Mouse (Mus musculus): ENCODE data around the gene Pcyt1a. TPM values are rescaled to one million over a fixed set of nuclear protein-coding genes. Genes with fewer than 3 reads are reported as not detected.

Gene Pcyt1a
- total RNA-seq (2015) (50.2 and 58.1 TPM in 2 replicates), total RNA-seq (2017) (74.4 and 99.1 TPM in 2 replicates)

GRCm38 (mm10) chr16:32430474-32431046, at the start of gene Pcyt1a:
Pcyt1a (plus strand) TSS chr16:32430921.
- ATAC-seq (replicated peaks; ENCODE audit: poor library complexity) = peak; percentile 86

DNA sequence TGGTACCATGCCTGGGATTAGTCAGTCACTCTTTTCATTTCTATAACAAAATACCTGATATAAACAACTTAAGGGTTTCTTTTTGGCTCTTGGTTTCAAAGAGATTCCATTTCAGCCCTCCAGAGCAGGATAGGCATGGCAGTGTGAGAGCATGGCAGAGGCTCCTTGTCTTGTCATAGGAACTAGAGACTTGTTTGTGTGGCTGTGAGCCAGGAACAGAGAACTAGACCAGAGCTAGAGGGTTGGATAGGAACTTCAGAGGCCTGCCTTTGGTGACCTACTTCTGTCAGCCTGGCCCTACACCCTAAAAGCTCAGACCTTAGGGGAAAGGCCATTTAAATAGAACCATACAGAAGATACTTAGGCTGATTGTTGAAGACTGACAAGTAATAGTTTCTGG, 47.8 kb upstream of the Pcyt1a start:
- no peak for ATAC-seq (replicated peaks; ENCODE audit: poor library complexity)

DNA sequence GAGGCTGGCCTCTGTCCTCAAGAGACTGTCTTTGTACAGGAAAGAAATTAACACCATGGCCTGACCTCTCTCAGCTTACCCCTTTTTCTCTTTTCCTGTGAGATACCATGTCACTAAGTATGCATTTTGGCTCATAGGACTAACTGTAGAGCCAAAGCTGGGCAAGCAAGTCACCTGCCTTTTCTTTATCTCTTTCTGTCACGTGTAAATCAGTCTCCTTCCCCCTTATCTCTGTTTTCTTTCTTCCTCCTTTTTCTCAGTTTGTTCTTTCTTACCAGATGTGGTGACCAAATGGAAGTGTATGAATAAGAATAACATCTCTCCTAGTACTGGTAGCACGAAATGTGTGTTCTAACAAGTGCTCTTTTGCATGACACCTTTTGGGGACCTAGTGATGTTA, 45.8 kb upstream of the Pcyt1a start:
- no peak for ATAC-seq (replicated peaks; ENCODE audit: poor library complexity)

- no peak for ATAC-seq (replicated peaks; ENCODE audit: poor library complexity)
Observed at GRCm38 (mm10) chr16:32386826-32387225, 43.9 kb upstream of the Pcyt1a start.

DNA sequence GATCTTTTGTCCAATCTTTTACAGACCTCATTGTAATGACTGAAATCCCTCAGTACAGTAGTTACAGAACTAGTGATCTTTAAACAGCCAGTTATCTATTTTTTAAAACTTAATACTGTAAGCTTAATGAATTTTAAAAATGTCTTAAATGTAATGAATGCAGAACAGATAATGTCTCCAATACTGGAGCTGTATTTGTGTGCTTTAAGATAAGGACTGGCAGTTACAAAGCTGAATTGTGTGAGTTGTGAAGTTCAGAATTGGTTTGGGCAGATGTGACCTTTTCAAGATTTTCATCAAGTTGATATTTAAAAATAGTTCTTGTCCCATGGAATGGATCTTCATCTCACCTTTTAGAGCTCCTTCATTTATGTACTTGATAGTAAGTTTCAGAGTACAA, 41.7 kb upstream of the Pcyt1a start:
- ATAC-seq (replicated peaks; ENCODE audit: poor library complexity) = peak; percentile 61

- no peak for ATAC-seq (replicated peaks; ENCODE audit: poor library complexity)
Observed at GRCm38 (mm10) chr16:32389841-32390240, 40.9 kb upstream of the Pcyt1a start.

GRCm38 (mm10) chr16:32390882-32391281, 39.8 kb upstream of the Pcyt1a start:
- ATAC-seq (replicated peaks; ENCODE audit: poor library complexity) = 0 out of 2 replicates have a peak, but pooled peaks have one; percentile 38

DNA sequence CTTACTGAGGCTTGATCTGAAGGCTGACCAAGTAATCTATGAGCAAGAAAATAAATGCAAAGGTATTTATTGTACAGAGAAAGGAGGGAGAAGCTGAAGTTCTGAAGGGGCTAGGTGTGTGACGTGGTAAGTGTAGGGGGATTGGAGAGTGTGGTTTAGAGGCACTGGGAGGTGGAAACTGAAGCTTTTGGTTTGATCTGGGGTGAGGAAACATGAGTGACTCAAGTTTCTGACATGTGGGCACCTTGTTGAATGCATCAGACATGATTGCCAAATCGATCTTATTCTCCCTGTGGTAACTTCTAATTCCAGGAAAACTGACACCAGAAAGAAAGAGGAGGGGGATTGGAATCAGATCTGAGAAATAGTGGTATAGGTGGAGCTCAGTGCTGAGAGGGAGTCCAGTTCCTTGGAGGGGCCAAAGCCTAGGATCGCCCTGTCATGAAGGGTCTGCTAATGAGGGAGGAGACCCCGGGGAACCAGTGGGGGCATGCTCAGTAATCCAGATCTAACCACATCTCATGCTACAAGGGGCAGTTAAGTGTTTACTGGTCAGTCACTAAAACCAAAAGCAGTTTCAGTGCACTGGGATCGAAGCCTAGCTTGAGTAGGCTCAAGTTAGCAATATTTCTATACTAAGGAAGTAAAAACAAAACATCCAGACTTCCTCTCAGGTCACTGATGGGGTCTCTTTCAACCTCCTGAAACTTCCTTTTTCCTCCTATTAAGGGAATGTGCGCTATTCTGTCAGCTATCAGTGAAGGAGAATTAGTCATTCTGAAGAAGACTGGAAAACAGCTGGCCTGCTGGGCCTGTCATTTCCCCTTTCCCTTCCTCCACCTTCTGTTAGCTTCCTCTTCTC, 34.8 kb upstream of the Pcyt1a start:
- peak; percentile 70 for ATAC-seq (replicated peaks; ENCODE audit: poor library complexity)

- ATAC-seq (replicated peaks; ENCODE audit: poor library complexity) = no peak
Observed at GRCm38 (mm10) chr16:32396541-32396835, 34.2 kb upstream of the Pcyt1a start.

DNA sequence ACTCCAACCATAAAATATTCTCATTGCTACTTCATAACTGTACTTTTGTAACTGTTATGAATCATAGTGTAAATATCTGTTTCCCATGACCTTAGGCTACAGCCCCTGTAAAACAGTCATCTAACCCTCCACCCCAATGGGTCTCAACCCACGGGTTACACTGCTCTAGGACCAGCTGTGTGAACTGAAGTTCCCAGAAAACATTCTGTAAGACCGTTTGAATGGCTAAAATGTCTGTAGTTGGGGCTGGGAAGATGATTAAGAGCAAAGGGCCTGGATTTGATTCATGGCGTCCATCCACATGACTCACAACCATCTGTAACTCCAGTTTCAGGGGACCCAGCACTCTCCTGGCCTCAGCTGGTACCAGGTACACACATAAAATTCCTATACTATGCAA, 32.5 kb upstream of the Pcyt1a start:
- no peak for ATAC-seq (replicated peaks; ENCODE audit: poor library complexity)

DNA sequence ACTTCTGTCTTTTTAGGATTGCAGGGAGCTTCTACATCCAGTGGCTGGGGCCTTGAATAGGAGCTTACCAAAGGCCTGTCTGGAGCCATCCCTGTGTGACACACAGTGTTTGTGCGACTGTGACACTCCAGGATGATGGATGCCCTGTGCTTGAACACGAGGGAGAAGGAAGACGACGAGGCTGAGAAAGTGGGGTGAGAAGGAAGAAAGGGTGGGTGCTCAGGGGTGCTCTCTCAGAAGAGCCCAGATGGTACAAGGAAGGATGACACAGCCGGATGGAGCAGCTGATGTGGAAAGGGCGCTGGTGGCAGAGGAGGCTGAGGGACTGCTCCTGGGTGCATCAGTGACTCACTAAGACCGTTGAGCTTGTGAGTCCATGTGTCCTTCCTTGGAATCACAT, 30.5 kb upstream of the Pcyt1a start, which contains the start of gene Tm4sf19:
Gene Tm4sf19, plus strand, starts transcription at position 240 of the 400 bp plus-strand sequence.
- no peak for ATAC-seq (replicated peaks; ENCODE audit: poor library complexity)

DNA sequence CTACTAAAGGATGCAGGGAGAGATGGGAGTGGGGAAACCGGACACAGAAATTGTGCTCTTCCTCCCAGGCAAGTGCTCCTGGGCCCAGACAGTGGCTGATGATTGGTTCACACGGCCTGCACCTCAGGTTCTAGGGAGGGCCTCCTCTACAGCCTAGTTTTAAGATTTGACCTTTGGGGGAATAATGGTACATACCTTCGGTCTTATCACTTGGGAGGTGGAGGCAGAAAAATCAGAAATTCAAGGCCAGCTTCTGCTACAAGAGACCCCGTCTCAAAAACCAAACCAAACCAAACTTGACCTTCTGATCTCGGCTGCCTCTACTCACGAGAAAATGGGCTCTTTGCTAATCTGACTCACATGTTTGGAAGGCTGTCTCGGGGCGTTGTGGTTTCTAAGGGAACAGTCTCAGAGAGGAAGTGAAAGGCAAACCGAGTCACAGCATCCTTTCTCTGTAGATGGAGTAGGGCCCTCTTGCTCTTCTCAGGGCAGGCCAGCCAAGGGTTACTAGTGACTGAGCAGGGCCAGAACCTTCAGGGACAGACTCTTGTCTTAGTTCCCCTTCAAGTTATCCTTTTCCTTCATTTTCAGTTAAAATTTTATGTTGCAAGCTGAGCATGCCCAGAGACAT, 29.3 kb upstream of the Pcyt1a start:
- ATAC-seq (replicated peaks; ENCODE audit: poor library complexity) = peak; percentile 71

GRCm38 (mm10) chr16:32402818-32403217, 27.9 kb upstream of the Pcyt1a start:
- no peak for ATAC-seq (replicated peaks; ENCODE audit: poor library complexity)

- ATAC-seq (replicated peaks; ENCODE audit: poor library complexity) = no peak
Observed at GRCm38 (mm10) chr16:32405716-32406115, 25.0 kb upstream of the Pcyt1a start.

DNA sequence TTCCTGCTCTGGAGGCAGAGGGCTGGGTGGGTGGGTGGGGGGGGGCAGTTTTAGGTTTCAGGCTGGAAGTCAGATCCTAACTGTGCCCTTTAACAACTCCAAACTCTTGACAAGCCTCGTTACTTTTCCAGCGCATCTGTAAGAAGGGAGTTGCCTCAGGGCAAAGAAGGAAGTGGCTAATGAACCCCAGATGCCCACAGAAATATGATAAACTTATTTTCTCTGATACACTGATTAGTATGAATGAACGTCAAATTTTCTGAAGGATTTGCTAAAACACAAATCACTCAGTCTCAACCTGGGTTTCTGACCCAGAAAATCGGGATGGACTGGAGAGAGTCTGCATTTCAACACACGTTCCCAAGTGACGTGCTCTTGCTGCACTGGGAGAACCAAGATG, 24.1 kb upstream of the Pcyt1a start:
- no peak for ATAC-seq (replicated peaks; ENCODE audit: poor library complexity)

DNA sequence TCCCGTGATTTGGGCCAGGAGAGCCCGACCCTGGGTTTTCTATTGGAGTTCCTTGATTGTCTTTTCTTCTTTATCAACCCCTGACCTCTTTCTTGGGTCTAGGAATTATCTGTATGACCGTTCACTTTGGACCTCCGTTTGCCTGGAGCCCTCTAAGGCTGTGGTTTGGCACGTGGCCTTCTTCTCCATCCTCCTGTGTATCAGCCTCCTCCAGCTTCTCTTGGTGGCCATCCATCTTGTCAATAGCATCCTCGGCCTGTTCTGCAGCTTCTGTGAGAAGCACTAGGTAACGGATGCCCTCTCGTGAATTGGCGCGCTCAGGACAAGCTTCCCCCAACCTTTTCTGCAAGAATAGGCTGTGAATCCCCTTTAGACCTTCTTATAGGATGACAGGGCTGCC, 23.0 kb upstream of the Pcyt1a start:
- peak; percentile 65 for ATAC-seq (replicated peaks; ENCODE audit: poor library complexity)

GRCm38 (mm10) chr16:32417457-32417856, 13.3 kb upstream of the Pcyt1a start:
- no peak for ATAC-seq (replicated peaks; ENCODE audit: poor library complexity)

GRCm38 (mm10) chr16:32419517-32420483, 10.9 kb upstream of the Pcyt1a start, which contains the start of gene Tctex1d2:
Tctex1d2 (plus strand) TSS chr16:32419702.
- peak; percentile 97 for ATAC-seq (replicated peaks; ENCODE audit: poor library complexity)

DNA sequence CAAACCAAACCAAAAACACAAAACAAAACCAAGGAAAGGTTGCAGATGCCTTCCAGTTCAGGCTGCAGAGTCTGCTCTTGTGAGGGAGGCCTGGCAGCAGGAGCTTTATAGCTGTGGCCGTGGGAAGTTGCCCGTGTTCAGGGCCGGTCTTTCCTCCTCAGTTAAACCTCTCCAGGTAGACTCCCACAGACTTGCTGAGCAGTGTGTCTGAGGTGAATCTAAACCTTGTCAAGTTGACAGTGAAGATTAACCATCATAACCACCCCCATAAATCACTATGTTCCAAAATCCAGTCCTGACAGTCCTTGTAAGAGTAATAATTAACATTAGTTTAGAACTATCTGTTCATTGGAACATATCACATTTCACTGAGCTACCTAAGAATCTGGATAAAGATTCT, 3.2 kb upstream of the Pcyt1a start:
- no peak for ATAC-seq (replicated peaks; ENCODE audit: poor library complexity)

DNA sequence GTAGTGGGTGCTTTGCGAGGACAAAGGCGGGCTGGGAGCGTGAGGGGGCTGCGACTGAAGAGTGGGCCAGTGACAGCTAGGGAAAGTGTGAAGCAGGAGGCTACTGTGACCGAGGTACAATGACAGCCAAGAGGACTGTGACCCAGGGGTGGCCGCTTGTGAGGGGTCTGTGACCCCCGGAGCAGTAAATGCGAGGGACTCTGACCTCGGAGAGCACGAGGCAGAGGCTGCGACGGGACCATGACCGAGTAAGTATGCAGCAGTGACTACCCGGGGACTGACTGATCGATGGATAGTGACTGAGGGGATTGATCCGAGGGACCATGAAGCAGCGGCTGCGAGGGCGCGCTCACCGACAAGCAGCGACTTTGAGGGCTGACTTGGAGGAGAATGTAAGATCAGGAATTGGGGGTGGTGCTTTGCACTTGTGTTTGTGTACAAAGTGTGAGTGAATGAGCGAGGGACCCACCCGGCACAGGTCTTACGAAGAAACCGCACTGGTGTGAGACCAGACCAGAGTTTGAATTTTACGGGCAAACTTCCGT, 398 bp downstream of the Pcyt1a start:
- ATAC-seq (replicated peaks; ENCODE audit: poor library complexity) = peak; percentile 32
